Mouse (Mus musculus): Measurements from ENCODE around the gene Caprin2. TPM values are rescaled to one million over a fixed set of nuclear protein-coding genes. Genes with fewer than 3 reads are reported as not detected.
"Not testable (repeated sequence)": the region's sequence is repeated elsewhere in the genome, so short reads cannot be mapped to it uniquely, and the experiment has no call there.

Caprin2 gene
- polyA plus RNA-seq, 1 experiment from 2014 or later = 5.7 TPM

- Histone ChIP-seq H3K27me3 (no peaks in the 10 kb centered on the region), H3K36me3 (replicated peaks) (peaks cover 12% of the 10 kb centered on the region), H3K4me3 (replicated peaks) (no peak overlapping the region), H3K4me2 (no peak overlapping the region), H3K4me1 (replicated peaks) (0 out of 2 replicates have a peak, but pooled peaks cover 6% of the 10 kb centered on the region), H3K9me3 (replicated peaks) (no peaks in the 10 kb centered on the region), H3K27ac (replicated peaks) (no peak overlapping the region), H3K9ac (no peak overlapping the region)
- ATAC-seq (ENCODE audit: insufficient read depth) = no peak
- WGBS (ENCODE audit: insufficient replicate concordance) = 67% methylated on average over 1 of the region's 1 CpGs
Observed at GRCm38 (mm10) chr6:148917672-148918071, 21.6 kb upstream of the Caprin2 start.

DNA sequence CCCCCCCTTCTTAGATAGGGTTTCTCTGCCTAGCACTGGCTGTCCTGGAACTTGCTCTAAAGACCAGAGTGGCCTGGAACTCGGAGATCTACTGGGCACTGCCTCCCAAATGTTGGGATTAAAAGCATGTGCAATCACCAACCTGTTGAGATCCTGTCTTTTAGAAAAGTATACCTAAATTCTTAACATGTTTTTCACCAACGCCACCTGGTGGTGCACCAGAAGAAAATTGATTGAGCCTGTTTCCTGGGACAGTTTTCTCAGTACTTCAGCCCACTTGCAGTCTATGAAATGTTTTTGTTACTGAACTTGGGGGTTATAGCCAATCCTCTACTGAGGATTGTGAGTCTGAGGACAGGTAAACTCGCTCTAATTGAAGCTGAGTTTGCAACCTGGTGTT, 20.8 kb upstream of the Caprin2 start:
- Histone ChIP-seq H3K4me1 (replicated peaks) (0 out of 2 replicates have a peak, but pooled peaks cover 6% of the 10 kb centered on the region), H3K27me3 (no peaks in the 10 kb centered on the region), H3K27ac (replicated peaks) (no peak overlapping the region), H3K36me3 (replicated peaks) (peaks cover 12% of the 10 kb centered on the region), H3K9ac (no peak overlapping the region), H3K9me3 (replicated peaks) (no peaks in the 10 kb centered on the region), H3K4me3 (replicated peaks) (no peak overlapping the region), H3K4me2 (no peak overlapping the region)
- 20% methylated on average over 3 of the region's 3 CpGs for WGBS (ENCODE audit: insufficient replicate concordance)
- ATAC-seq (ENCODE audit: insufficient read depth) = no peak

DNA sequence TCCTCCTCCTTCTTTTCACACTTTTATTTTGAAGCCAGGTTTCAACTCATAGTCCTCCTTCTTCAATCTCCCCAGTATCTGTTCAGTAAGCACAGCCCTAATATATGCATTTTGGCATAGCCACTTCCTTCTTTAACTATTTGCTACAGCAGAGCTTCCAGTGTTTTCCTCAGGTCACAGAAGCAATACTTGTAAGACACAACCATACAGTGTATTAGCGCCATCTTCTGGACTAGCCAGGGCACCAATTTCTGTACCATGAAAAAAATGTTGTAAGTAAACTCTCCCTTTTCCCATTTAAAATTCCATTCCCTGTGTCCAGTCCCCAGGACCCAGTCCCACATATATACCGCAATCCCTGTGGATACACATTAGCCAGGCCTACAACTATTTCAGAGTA, 17.9 kb upstream of the Caprin2 start:
- Histone ChIP-seq H3K9ac (no peak overlapping the region), H3K27me3 (no peaks in the 10 kb centered on the region), H3K4me1 (replicated peaks) (0 out of 2 replicates have a peak, but pooled peaks cover 6% of the 10 kb centered on the region), H3K9me3 (replicated peaks) (no peaks in the 10 kb centered on the region), H3K4me3 (replicated peaks) (no peak overlapping the region), H3K36me3 (replicated peaks) (no peaks in the 10 kb centered on the region), H3K4me2 (no peak overlapping the region), H3K27ac (replicated peaks) (no peak overlapping the region)
- no peak for ATAC-seq (ENCODE audit: insufficient read depth)
- WGBS (ENCODE audit: insufficient replicate concordance) = 9% methylated on average over 2 of the region's 2 CpGs

- H3K36me3 ChIP-seq (replicated peaks); H3K27ac ChIP-seq (replicated peaks); H3K27me3 ChIP-seq; H3K9me3 ChIP-seq (replicated peaks); ATAC-seq (ENCODE audit: insufficient read depth); H3K4me3 ChIP-seq (replicated peaks); H3K4me1 ChIP-seq (replicated peaks); H3K9ac ChIP-seq; H3K4me2 ChIP-seq: not testable (repeated sequence)
- 50% methylated on average over 8 of the region's 8 CpGs for WGBS (ENCODE audit: insufficient replicate concordance)
Observed at GRCm38 (mm10) chr6:148911906-148912305, 15.9 kb upstream of the Caprin2 start.

GRCm38 (mm10) chr6:148906958-148907357, 10.9 kb upstream of the Caprin2 start:
- no peak for ATAC-seq (ENCODE audit: insufficient read depth)
- WGBS (ENCODE audit: insufficient replicate concordance) = 48% methylated on average over 9 of the region's 9 CpGs

DNA sequence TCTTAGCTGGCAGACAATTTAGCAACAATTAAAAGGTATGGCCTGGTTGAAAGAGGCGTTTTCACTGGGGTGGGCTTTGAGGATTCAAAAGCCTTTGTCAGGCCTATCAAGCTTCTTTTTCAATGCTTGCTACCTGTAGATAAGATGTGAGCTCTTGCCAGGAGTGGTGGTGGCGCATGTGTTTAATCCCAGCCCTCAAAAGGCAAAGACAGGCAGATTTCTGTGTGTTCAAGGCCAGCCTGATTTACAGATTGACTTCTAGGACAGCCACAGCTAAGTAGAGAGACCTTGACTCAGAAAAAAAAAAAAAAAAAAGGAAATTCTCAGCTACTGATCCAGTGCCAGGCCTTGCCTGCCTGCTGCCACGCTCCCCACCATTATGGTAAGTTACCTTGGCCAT, 6.7 kb upstream of the Caprin2 start:
- Histone ChIP-seq H3K4me2 (no peak overlapping the region), H3K4me3 (replicated peaks) (no peak overlapping the region), H3K36me3 (replicated peaks) (no peaks in the 10 kb centered on the region), H3K9ac (no peak overlapping the region), H3K4me1 (replicated peaks) (no peaks in the 10 kb centered on the region), H3K9me3 (replicated peaks) (no peaks in the 10 kb centered on the region), H3K27me3 (no peaks in the 10 kb centered on the region), H3K27ac (replicated peaks) (no peak overlapping the region)
- WGBS (ENCODE audit: insufficient replicate concordance) = 38% methylated on average over 3 of the region's 3 CpGs
- no peak for ATAC-seq (ENCODE audit: insufficient read depth)

More at GRCm38 (mm10) chr6:148906958-148907357, 10.9 kb upstream of the Caprin2 start:
- no peak overlapping the region for H3K4me2 ChIP-seq
- no peak overlapping the region for H3K9ac ChIP-seq
- H3K27me3 ChIP-seq = no peaks in the 10 kb centered on the region
- H3K4me3 ChIP-seq (replicated peaks) = no peak overlapping the region
- no peaks in the 10 kb centered on the region for H3K4me1 ChIP-seq (replicated peaks)
- no peaks in the 10 kb centered on the region for H3K36me3 ChIP-seq (replicated peaks)
- no peaks in the 10 kb centered on the region for H3K9me3 ChIP-seq (replicated peaks)
- no peak overlapping the region for H3K27ac ChIP-seq (replicated peaks)

DNA sequence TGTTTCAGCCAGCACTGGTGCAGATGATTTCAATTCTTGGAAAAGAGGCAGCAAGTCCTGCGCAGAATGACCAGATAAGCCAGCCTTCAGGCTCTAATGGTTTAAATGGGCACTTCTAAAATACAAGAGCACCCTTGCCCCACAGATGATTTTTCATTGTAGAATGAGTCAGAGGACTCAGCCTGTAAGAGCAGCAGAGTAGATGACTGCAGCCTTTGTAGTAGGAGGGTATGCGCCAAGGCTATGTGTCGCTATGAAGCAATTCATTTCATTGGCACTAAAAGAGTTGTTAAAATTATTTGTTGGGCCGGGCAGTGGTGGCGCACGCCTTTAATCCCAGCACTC, 442 bp upstream of the Caprin2 start:
- peak overlapping the region; percentile 79 for H3K27ac ChIP-seq (replicated peaks)
- WGBS (ENCODE audit: insufficient replicate concordance) = 43% methylated on average over 6 of the region's 6 CpGs
- ATAC-seq (ENCODE audit: insufficient read depth) = no peak; the same call in 1 of the 2 replicates

DNA sequence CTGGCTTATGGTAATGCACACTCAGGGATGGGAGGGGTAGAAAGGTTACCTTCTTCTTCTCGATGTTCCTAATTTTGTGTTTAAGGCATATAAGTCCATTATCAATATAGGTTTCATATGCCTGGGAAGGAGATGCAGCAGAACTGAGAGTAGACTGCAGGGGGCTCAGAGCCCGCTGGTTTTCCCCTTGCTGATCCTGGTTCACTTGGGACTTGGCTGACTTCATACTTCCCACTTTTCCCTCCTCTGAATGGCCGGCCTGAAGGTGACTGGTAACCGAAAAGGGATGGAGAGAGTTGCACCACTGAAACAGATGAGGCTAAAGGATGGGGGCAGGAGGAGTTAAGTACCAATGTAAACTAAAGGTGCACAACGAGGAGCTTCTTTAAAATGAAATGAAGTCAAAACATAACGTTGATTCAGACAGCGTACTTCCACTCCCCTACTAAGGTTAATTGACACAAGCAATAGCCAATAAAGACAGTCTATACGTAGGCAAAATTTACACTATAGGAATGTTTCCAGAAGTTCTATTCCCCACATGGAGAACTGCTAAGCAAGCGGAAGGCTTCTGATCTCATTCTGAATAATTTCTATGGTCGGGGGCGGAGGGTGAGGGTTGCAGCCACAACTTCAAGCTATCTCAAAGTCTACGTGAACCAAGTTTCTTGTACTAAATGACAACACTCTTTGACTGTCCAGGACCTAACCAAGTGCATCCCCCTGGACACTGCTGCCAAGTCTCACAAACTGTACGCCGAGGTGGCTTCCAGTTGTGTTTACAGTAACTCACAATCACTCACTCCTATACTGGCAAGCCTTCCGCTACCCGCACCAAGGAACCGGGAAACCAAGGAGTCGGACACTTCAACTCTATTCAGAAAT, 907 bp downstream of the Caprin2 start:
- H3K27ac ChIP-seq (replicated peaks) = peak overlapping the region; percentile 79
- WGBS (ENCODE audit: insufficient replicate concordance) = 9% methylated on average over 18 of the region's 18 CpGs

More for the DNA sequence above, 442 bp upstream of the Caprin2 start:
- peak overlapping the region; percentile 94 for H3K4me2 ChIP-seq
- H3K27me3 ChIP-seq = no peaks in the 10 kb centered on the region
- no peaks in the 10 kb centered on the region for H3K36me3 ChIP-seq (replicated peaks)
- H3K4me1 ChIP-seq (replicated peaks) = peaks cover 20% of the 10 kb centered on the region
- peak overlapping the region; percentile 82 for H3K9ac ChIP-seq
- peak overlapping the region; percentile 80 for H3K4me3 ChIP-seq (replicated peaks)
- H3K9me3 ChIP-seq (replicated peaks) = no peaks in the 10 kb centered on the region

DNA sequence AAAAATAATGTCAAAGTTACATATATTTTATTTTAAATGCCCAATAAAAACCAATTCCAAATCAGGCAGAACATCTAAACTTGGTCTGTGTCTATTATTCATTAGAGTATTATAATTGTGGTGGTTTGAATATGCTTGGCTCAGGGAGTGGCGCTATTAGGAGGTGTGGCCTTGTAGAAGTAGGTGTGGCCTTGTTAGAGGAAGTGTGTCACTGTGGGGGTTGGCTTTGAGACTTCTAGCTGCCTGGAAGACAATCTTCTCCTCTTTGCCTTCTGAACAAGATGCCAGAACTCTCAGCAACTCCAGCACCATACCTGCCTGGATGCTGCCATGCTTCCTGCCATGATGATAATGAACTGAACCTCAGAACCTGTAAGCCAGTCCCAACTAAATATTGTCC, 22.1 kb downstream of the Caprin2 start:
- no peak for ATAC-seq (ENCODE audit: insufficient read depth)
- Histone ChIP-seq H3K27me3 (no peaks in the 10 kb centered on the region), H3K4me1 (replicated peaks) (no peaks in the 10 kb centered on the region), H3K4me3 (replicated peaks) (no peak overlapping the region), H3K27ac (replicated peaks) (no peak overlapping the region), H3K9me3 (replicated peaks) (no peaks in the 10 kb centered on the region), H3K4me2 (no peak overlapping the region), H3K9ac (no peak overlapping the region), H3K36me3 (replicated peaks) (no peaks in the 10 kb centered on the region)
- WGBS (ENCODE audit: insufficient replicate concordance) = 81% methylated on average over 1 of the region's 1 CpGs

More for the DNA sequence above, 907 bp downstream of the Caprin2 start:
- H3K9me3 ChIP-seq (replicated peaks) = no peaks in the 10 kb centered on the region
- no peaks in the 10 kb centered on the region for H3K27me3 ChIP-seq
- H3K4me1 ChIP-seq (replicated peaks) = peaks cover 20% of the 10 kb centered on the region
- peak overlapping the region; percentile 94 for H3K4me2 ChIP-seq
- ATAC-seq (ENCODE audit: insufficient read depth) = no peak
- peak overlapping the region; percentile 80 for H3K4me3 ChIP-seq (replicated peaks)
- H3K9ac ChIP-seq = peak overlapping the region; percentile 82
- H3K36me3 ChIP-seq (replicated peaks) = no peaks in the 10 kb centered on the region

DNA sequence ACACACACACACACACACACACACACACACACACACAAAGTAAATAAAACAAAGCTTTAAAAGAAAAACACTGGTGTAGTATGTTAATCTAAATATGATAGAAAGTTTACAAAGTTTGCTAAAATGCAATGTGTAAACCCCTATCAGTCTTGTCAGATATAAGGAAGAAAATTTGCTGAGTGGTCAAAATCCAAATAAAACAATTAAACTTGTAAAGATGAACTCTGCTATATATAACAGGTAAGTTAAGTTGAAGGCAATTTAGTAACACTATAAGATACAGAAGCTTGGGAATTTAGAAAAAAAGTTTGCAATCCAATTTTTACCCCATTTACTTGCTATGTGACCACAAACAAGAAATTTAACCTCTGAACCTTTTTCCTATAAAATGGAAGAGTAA, 50.4 kb downstream of the Caprin2 start:
- no peaks in the 10 kb centered on the region for H3K9me3 ChIP-seq (replicated peaks)
- no peaks in the 10 kb centered on the region for H3K36me3 ChIP-seq (replicated peaks)
- no peaks in the 10 kb centered on the region for H3K4me1 ChIP-seq (replicated peaks)
- no peak overlapping the region for H3K4me3 ChIP-seq (replicated peaks)
- H3K9ac ChIP-seq = no peak overlapping the region
- no peak for ATAC-seq (ENCODE audit: insufficient read depth)
- no peak overlapping the region for H3K4me2 ChIP-seq
- H3K27ac ChIP-seq (replicated peaks) = no peak overlapping the region
- H3K27me3 ChIP-seq = no peaks in the 10 kb centered on the region

DNA sequence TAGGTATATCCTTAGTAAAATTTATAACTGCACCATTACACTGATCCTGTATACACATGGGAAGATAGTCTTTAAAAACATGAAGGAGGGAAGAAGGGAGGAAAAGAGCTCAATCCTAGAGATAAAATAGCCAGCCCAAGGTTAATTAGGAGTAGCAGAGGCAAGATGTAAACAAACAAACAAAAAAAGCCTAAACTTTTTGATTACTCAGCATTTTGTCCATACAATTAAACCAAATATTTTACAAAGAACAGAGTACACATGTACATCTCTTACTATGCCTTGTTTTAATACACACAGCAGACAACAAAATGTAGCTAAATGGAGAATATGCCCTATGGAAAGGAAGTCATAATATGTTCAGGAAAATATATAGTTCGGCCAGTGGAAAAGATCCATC, 54.3 kb downstream of the Caprin2 start:
- no peaks in the 10 kb centered on the region for H3K4me1 ChIP-seq (replicated peaks)
- no peak overlapping the region for H3K4me2 ChIP-seq
- H3K27me3 ChIP-seq = no peaks in the 10 kb centered on the region
- no peak overlapping the region for H3K9ac ChIP-seq
- WGBS (ENCODE audit: insufficient replicate concordance) = 73% methylated on average over 1 of the region's 1 CpGs
- H3K4me3 ChIP-seq (replicated peaks) = no peak overlapping the region
- no peak for ATAC-seq (ENCODE audit: insufficient read depth)
- no peaks in the 10 kb centered on the region for H3K9me3 ChIP-seq (replicated peaks)
- no peak overlapping the region for H3K27ac ChIP-seq (replicated peaks)
- H3K36me3 ChIP-seq (replicated peaks) = no peaks in the 10 kb centered on the region

DNA sequence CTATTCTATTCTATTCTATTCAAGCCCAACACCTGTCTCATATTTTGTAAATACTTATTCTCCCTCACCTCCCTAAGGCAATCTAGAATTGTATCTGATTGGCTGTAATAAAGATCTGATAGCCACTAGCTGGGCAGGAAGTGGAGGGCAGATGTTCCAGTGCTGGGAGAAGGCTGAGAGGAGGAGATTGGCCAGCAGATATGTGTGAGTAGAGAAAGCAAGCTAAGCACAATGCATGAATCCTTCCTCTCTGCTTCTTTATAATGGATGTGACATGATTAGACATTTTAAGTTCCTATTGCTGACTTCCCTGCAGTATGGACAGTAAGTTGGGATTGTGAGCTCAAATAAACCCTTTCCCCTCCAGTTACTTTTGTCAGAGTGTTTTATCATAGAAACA, 57.6 kb downstream of the Caprin2 start:
- Histone ChIP-seq H3K9me3 (replicated peaks) (no peaks in the 10 kb centered on the region), H3K4me2 (no peak overlapping the region), H3K9ac (no peak overlapping the region), H3K27me3 (no peaks in the 10 kb centered on the region), H3K36me3 (replicated peaks) (no peaks in the 10 kb centered on the region), H3K27ac (replicated peaks) (no peak overlapping the region), H3K4me1 (replicated peaks) (no peaks in the 10 kb centered on the region), H3K4me3 (replicated peaks) (no peak overlapping the region)
- no peak for ATAC-seq (ENCODE audit: insufficient read depth)

Measured in liver, embryonic 15.5 days (tissue).